Mouse (Mus musculus) kidney, postnatal 10 days (tissue): ENCODE data around the gene Jsrp1.

Experiments used
- DNase-seq: peaks from one replicate; pipeline ENCODE4 v3.0.0; 2021; ENCODE audit warnings: mixed read lengths

Jsrp1 gene

GRCm38 (mm10) chr10:80813366-80813765 lies at the start of gene Jsrp1:
Gene Jsrp1 (minus strand): TSS chr10:80813498.
- no peak for DNase-seq

GRCm38 (mm10) chr10:80862305-80862704 lies 49.0 kb upstream of the Jsrp1 start:
- no peak for DNase-seq

DNA sequence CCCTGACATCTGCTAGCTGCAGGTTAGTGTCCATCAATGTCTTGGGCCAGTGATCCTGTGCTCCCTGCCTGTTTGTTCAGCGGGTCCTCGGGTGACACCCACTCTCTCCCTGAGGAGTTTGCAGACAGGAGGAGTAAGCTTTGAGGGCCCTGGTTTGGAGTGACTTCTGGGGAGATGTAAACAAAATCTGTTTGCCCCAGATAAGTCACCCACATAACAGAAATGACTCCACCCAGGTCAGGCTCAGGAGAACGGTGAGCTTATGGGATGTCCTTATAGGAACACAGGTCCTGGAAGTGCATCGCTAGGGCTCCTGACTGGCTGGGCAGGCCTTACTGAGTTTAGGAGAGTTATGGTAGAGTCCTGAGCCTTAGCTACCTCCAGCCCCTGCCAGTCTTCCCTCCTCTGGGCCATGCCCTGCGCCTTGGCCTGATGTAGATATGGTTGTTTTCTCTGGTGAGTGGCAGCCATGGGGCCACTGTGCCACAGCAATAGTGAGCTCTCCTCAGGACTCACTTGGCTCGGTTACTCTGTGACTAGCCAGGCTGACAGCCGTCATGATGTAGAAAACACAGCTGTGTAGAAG lies 45.1 kb upstream of the Jsrp1 start:
- no peak for DNase-seq

- no peak for DNase-seq
These were observed 44.5 kb upstream of the Jsrp1 start for GRCm38 (mm10) chr10:80857848-80858247.

GRCm38 (mm10) chr10:80857386-80857785 lies 44.1 kb upstream of the Jsrp1 start:
- DNase-seq = no peak

DNA sequence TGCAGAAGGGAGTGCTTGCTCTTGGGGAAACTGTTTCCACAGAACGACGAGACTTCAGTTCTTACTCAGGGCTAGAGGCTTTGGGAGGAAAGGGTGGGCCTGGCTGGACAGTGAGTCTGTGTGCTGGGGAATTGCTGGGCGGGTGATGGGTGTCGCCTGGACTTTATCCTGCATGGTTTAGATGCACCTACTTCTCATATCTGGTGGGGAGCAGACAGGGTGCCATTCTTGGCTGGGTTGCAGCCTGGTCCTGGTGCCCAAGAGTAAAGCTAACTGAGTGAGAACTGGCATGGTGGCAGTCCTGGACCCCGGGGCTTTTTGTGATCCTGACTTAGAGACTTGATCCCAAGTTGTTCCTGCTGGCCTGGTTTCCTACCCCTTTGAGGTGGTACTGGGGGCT lies 43.6 kb upstream of the Jsrp1 start:
- DNase-seq = no peak

DNA sequence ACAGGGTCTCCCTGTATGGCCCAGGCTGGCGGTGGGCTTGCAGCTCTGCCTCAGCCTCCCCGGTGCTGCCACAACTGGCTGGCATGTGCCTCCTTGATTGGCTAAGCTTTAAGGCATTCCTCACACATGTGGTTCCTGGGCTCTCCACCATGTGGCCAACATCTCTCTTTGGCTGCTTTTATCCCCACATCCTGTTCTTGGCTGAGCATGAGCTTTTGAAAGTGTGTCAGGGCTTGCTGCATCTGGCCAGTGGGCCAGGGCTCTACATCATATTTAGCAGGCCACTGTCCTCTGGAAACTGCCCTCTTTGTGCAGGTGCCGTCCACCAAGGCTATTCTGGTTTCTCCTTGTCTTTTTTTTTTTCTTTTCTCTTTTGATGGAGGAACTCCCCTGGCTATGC lies 43.0 kb upstream of the Jsrp1 start:
- DNase-seq = no peak

- no peak for DNase-seq
These were observed 42.4 kb upstream of the Jsrp1 start for GRCm38 (mm10) chr10:80855749-80856073.

DNA sequence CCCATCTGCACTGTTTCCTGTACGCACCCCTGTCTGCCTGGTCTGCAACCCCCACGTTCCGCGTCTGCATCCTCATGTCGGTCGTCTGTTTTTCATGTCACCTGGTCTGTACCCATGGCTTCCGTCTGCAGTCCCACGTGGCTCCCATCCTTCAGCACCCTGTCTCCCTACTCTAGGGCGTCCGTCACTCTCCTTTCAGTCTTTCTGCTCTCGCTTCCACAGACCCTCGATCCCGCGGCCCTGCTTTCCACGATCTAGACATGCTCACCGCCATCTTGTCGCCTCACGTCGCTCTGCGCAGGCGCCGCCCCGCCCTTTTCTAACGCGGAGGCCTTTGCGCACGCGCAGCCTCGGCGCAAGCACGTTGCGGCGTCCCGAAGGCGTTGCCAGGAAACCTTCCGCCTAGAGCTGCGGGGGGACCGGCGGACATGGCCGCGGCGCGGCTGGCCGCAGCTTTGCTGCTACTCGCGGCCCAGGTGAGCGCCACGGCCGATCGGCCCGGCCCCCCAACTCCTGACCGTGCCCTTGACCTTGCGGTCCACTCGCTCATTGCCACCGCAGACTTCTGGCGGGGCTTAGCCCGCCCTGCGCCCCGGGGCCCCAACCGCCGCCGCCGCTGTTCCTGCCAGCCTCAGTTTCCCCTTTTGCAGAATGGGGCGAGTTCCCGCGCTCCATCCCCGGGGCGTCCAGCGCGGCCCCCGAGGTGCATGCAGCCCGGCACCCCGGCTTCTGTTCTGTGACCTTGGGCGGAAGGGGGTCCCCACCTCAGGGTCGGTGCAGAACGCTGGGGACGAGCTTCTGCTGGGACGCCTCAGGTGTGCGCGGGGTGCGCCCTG lies 41.8 kb upstream of the Jsrp1 start, which contains the start of the genes Lsm7 and Sppl2b:
Lsm7 (minus strand) TSS at position 297 of the 836 bp plus-strand sequence.
Sppl2b (plus strand) TSS at position 363 of the 836 bp plus-strand sequence.
- peak; percentile 98 for DNase-seq

GRCm38 (mm10) chr10:80848571-80848970 lies 35.3 kb upstream of the Jsrp1 start:
- DNase-seq = peak; percentile 70

- DNase-seq = no peak
These were observed 32.4 kb upstream of the Jsrp1 start for GRCm38 (mm10) chr10:80845732-80846131.

DNA sequence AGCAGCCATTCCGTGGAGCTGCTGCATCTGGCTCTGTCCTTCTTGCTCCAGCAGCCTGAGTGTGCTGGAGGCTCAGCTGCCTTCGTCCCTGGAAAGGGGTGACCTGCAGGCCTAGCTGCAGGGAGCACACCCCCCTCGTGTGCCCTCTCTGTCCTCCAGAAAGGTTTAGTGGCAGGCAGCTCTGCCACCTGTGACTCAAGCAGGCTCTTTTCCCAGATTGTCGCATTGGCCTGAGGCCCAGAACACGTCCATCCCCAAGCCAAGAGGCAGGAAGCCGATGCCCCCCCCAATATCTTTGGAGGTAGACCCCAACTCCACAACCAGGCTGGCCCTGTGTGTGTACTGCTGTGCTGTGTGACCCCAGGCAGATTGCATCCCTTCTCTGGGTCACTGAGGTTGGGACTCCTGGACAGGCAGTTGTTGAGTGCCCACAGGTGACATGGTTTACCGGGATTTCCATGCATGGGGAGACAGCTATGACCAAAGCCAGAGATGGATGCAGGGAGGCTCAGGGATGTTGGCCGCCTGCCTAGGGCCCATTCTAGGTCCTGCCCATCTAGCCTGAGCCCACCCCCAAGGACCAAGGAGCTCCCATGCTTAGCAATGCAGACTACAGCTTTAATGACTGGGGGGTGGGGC lies 31.9 kb upstream of the Jsrp1 start:
- DNase-seq = no peak

DNA sequence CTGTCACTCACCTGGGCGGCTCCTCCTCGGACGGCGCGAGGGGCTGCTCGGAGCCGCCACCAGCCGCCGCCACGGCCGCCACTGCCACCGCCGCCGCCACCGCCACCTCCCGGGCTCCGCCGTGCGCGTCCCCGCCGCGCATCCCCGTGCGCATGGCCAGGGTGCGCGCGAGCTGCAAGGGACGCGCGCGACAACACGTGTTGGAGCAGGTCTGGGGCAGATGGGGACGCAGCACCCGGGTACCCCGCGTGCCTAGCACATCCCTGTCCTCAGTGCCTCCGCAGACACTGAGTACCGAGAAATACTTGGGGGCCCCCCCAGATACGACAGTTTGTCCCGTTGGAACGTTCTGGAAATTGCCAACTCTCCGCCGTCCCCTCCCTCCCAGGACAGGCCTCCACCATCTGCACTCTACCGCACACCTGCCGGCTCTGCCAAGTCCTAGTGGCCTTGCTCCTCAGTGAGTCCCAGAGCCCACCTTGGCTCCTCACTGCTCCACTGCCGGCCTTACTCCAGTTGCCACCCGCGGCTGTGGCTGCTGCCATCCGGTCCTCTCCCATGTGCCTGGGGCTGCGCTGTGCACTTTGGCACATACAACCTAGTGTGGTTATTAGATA lies 30.7 kb upstream of the Jsrp1 start, which contains the start of gene Lingo3:
Lingo3 (minus strand) TSS at position 109 of the 617 bp plus-strand sequence.
- no peak for DNase-seq

GRCm38 (mm10) chr10:80843087-80843930 lies 30.0 kb upstream of the Jsrp1 start:
- DNase-seq = no peak

GRCm38 (mm10) chr10:80842334-80842733 lies 29.0 kb upstream of the Jsrp1 start:
- no peak for DNase-seq

DNA sequence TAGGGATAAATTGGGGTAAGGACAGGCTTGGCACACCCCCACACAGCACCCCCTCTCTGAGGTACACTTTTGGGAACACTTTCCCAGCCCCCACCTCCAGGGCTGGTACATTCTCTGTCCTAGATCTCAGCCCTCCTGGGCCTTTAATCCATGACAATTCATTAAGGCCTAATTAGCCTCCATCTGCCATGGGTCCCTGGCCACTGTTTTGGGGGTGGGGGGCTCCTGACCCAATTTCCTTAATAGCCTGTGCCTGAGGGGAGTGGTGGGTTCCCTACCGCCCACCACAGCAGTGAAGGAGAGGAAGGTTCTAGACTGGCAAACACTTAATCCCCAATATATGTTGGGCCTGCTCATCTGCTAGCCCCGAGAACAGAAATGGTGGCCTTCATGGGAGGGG lies 28.4 kb upstream of the Jsrp1 start:
- no peak for DNase-seq

- DNase-seq = no peak
These were observed 26.6 kb upstream of the Jsrp1 start for GRCm38 (mm10) chr10:80839848-80840247.

DNA sequence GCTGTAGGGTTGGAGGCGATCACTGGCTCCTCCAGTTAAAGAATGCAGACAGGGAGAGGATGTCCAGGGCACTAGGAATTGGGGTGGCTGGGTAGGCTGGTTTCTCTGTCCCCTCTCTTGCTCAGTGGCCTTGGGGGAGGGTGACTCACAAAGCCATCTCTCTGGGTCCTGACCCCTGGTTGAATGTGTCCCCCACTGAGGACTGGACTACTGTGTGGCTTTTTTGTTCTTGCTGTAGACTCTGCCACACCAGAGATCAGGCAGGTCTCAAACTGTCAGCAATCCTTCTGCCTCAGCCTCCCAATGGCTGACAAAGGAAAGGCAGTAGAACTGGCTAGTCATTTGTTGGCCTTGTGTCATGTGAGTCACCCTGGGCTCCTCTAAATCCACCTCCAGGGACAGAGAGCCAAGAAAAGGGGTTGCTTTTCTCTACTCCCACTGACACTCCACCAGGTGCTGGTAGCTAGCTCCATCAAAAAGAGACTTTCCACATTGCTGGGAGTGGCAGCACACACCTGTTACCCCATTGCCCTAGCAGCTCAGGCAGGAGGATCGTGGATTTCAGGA lies 25.1 kb upstream of the Jsrp1 start:
- DNase-seq = no peak

DNA sequence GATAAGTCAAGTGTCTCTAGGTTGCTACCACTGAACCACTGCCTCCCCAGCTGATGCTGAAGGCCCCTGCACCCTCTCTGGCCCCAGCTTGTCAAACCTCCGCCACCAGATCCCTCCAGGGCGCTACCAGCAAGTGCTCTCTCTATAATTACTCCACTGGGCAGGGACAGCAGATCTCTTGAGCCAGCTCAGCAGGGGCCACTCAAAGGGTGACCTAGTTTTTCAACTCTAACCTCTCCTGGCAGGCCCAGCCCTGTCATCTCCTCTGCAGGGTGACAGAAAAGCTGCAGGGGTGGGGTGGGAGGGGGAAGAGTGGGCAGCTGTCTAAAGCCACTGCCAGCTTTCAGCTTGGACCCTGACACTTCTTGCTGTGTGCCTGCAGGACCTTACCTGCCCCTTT lies 24.5 kb upstream of the Jsrp1 start:
- no peak for DNase-seq

DNA sequence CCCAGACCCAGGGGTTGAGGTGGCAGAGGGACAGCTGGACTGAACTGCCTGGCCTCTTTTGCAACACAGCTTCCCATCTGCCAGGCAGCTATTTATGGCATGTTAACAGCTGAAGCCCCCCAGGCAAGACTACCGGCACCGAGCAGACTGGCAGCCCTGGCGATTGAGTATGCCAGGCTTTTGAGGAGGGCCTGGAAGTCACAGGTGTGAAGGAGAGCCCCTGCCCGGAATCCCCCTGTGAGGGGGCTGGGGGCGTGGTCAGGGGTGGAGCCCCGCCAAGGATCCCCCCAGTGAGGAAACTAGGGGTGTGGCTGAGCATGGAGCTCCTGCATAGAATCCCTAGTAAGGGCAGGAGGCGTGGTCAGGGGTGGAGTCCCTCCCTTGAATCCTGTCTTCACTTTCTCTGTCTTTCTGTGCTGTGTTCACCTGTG lies 23.7 kb upstream of the Jsrp1 start:
- DNase-seq = no peak

DNA sequence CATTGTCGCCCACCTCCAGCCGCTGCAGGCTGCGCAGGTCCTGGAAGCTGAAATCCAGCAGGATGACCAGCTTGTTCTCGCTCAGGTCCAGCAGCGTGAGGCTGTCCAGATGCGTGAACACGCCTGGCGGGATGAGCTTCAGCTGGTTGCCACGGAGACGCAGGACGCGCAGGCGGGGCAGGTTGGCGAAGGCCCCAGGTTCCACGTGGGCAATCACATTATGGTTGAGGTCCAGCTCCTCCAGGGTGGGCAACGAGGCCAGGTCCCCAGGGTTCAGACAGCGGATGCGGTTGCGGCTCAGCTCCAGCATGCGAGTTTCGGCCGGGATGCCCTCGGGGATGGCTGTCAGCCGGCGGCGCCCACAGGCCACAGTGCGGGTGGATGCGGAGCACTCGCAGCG lies 22.3 kb upstream of the Jsrp1 start:
- no peak for DNase-seq

GRCm38 (mm10) chr10:80832818-80833217 lies 19.5 kb upstream of the Jsrp1 start:
- DNase-seq = no peak
